11 mouse cellular contexts compared by ENCODE assay signal in genomic region chr14:23015321-23016067, GRCm38 (mm10).
DNase-seq lines count a peak whose midpoint lies in the region; ATAC-seq and TF ChIP-seq lines count a peak whose summit lies in the region.
"Had no signal": no experiment of that assay in that cellular context is flagged by ENCODE, and none has a peak within 500 bp of the region (broad histone marks: within the 10 kb centered on the region; RNA-seq: fewer than 3 reads in every experiment).

No protein-coding gene starts in this region.

- DNase-seq in lung, postnatal 14 days = no peak
- peak; percentile 75 for DNase-seq in limb, embryonic 11.5 days (ENCODE audit: low spot score)
- DNase-seq in heart, adult 9 months (ENCODE audit: low spot score in 2 of 2) = no peak
- DNase-seq in left cerebral cortex, adult 2 months (ENCODE audit: extremely low spot score in 1 of 2, low spot score in 2 of 2) = no peak
- DNase-seq in left cerebral cortex, postnatal 4 days = no peak
- DNase-seq: layer of hippocampus, adult 9-11 months; thymus, postnatal 25 days had no signal

- H3K9ac ChIP-seq in lung, embryonic 16.5 days (ENCODE audit: low read length) = no peak overlapping the region
- no peak overlapping the region for H3K9ac ChIP-seq in forebrain, embryonic 13.5 days
- no peak overlapping the region for H3K9ac ChIP-seq in limb, embryonic 11.5 days (ENCODE audit: low read length)
- H3K9ac ChIP-seq in stomach, embryonic 14.5 days (replicated peaks; ENCODE audit: low read depth, low read length) = no peak overlapping the region
- H3K9ac ChIP-seq: heart, embryonic 12.5 days had no signal

- H3K27me3 ChIP-seq in lung, embryonic 16.5 days (ENCODE audit: control insufficient read depth, insufficient read depth, low read depth, low read length) = no peaks in the 10 kb centered on the region
- H3K27me3 ChIP-seq in forebrain, embryonic 13.5 days = no peaks in the 10 kb centered on the region
- no peaks in the 10 kb centered on the region for H3K27me3 ChIP-seq in limb, embryonic 11.5 days (ENCODE audit: control insufficient read depth, insufficient read depth, low read length)
- no peaks in the 10 kb centered on the region for H3K27me3 ChIP-seq in stomach, embryonic 14.5 days (ENCODE audit: control insufficient read depth, insufficient read depth, low read length)
- H3K27me3 ChIP-seq: heart, embryonic 12.5 days had no signal

- WGBS in lung, embryonic 16.5 days = 40% methylated on average over 16 of the region's 16 CpGs
- WGBS in forebrain, embryonic 13.5 days = 27% methylated on average over 16 of the region's 16 CpGs
- WGBS in limb, embryonic 11.5 days = 10% methylated on average over 16 of the region's 16 CpGs
- 20% methylated on average over 16 of the region's 16 CpGs for WGBS in stomach, embryonic 14.5 days

- no peaks in the 10 kb centered on the region for H3K9me3 ChIP-seq in lung, embryonic 16.5 days (ENCODE audit: control insufficient read depth, low read length)
- H3K9me3 ChIP-seq in forebrain, embryonic 13.5 days (replicated peaks) = no peaks in the 10 kb centered on the region
- H3K9me3 ChIP-seq in limb, embryonic 11.5 days (ENCODE audit: control insufficient read depth, low read length) = no peaks in the 10 kb centered on the region
- no peaks in the 10 kb centered on the region for H3K9me3 ChIP-seq in stomach, embryonic 14.5 days (ENCODE audit: control insufficient read depth, low read depth, low read length)
- H3K9me3 ChIP-seq: heart, embryonic 12.5 days had no signal

- H3K4me2 ChIP-seq in lung, embryonic 16.5 days (ENCODE audit: low read depth, low read length) = 0 out of 2 replicates have a peak overlapping the region, but pooled peaks have one; percentile 11
- H3K4me2 ChIP-seq in forebrain, embryonic 13.5 days = peak overlapping the region; percentile 27
- peak overlapping the region; percentile 8; the same call in 1 of the 2 replicates for H3K4me2 ChIP-seq in limb, embryonic 11.5 days (ENCODE audit: low read depth, severe bottlenecking)
- 0 out of 2 replicates have a peak overlapping the region, but pooled peaks have one; percentile 4 for H3K4me2 ChIP-seq in stomach, embryonic 14.5 days (replicated peaks; ENCODE audit: low read depth, low read length)
- H3K4me2 ChIP-seq: heart, embryonic 12.5 days had no signal

- no peak overlapping the region for H3K27ac ChIP-seq in lung, embryonic 16.5 days (ENCODE audit: low read length)
- no peak overlapping the region for H3K27ac ChIP-seq in forebrain, embryonic 13.5 days
- peak overlapping the region; percentile 80 for H3K27ac ChIP-seq in limb, embryonic 11.5 days (replicated peaks; ENCODE audit: low read depth, low read length)
- peak overlapping the region; percentile 75; the same call in 1 of the 2 replicates for H3K27ac ChIP-seq in stomach, embryonic 14.5 days (ENCODE audit: low read length)
- no peak overlapping the region for H3K27ac ChIP-seq in left cerebral cortex, adult 2 months

- peaks cover 11% of the 10 kb centered on the region for H3K4me1 ChIP-seq in lung, embryonic 16.5 days (replicated peaks; ENCODE audit: control insufficient read depth, insufficient read depth, low read length)
- H3K4me1 ChIP-seq in forebrain, embryonic 13.5 days = peaks cover 20% of the 10 kb centered on the region
- peaks cover 9% of the 10 kb centered on the region for H3K4me1 ChIP-seq in limb, embryonic 11.5 days (ENCODE audit: control insufficient read depth, insufficient read depth, low read length)
- peaks cover 14% of the 10 kb centered on the region for H3K4me1 ChIP-seq in stomach, embryonic 14.5 days (ENCODE audit: control insufficient read depth, insufficient read depth, low read length)

- no peaks in the 10 kb centered on the region for H3K36me3 ChIP-seq in lung, embryonic 16.5 days (ENCODE audit: control insufficient read depth, insufficient read depth, low read length)
- no peaks in the 10 kb centered on the region for H3K36me3 ChIP-seq in forebrain, embryonic 13.5 days (ENCODE audit: poor library complexity, severe bottlenecking)
- no peaks in the 10 kb centered on the region for H3K36me3 ChIP-seq in limb, embryonic 11.5 days (ENCODE audit: control insufficient read depth, insufficient read depth, low read length)
- H3K36me3 ChIP-seq in stomach, embryonic 14.5 days (ENCODE audit: control insufficient read depth, insufficient read depth, low read length) = no peaks in the 10 kb centered on the region
- H3K36me3 ChIP-seq: heart, embryonic 12.5 days had no signal

- H3K4me3 ChIP-seq in lung, embryonic 16.5 days (ENCODE audit: low read length) = no peak overlapping the region
- no peak overlapping the region for H3K4me3 ChIP-seq in forebrain, embryonic 13.5 days
- no peak overlapping the region for H3K4me3 ChIP-seq in limb, embryonic 11.5 days (ENCODE audit: low read depth, low read length)
- no peak overlapping the region for H3K4me3 ChIP-seq in stomach, embryonic 14.5 days (ENCODE audit: low read depth, low read length)
- H3K4me3 ChIP-seq in left cerebral cortex, adult 2 months = no peak overlapping the region
- H3K4me3 ChIP-seq: heart, embryonic 12.5 days had no signal

- intact Hi-C loops in left cerebral cortex, adult 2 months (cut with DNase I) = no loop called here
- intact Hi-C loops in left cerebral cortex, postnatal 4 days (cut with DNase I) = no loop called here

- no peak; the same call in 1 of the 2 replicates for ATAC-seq in lung, embryonic 16.5 days (ENCODE audit: low read depth)
- no peak for ATAC-seq in forebrain, embryonic 13.5 days
- peak; percentile 70 for ATAC-seq in limb, embryonic 11.5 days (ENCODE audit: insufficient number of reproducible peaks, low FRiP score, low TSS enrichment, low read depth)
- peak; percentile 58; the same call in 1 of the 2 replicates for ATAC-seq in stomach, embryonic 14.5 days (ENCODE audit: insufficient number of reproducible peaks, insufficient read depth, low FRiP score, low read depth)

- no peak for TF ChIP-seq CTCF in left cerebral cortex, adult 2 months (IDR thresholded peaks at IDR 0.05)

Comparison
In these comparisons a context has a peak if more than half of its experiments do, and no peak if none do; other contexts are left out.
1. ATAC-seq: peak in limb, embryonic 11.5 days (single experiment) and stomach, embryonic 14.5 days (single experiment); none in lung, embryonic 16.5 days (single experiment) and forebrain, embryonic 13.5 days (single experiment).
2. H3K27ac ChIP-seq: peak in limb, embryonic 11.5 days (single experiment) and stomach, embryonic 14.5 days (single experiment); none in lung, embryonic 16.5 days (single experiment), forebrain, embryonic 13.5 days (single experiment) and left cerebral cortex, adult 2 months (single experiment).
3. Peak in every context shown above with its lines, with median percentiles within 50 percentile points of each other: H3K4me2 ChIP-seq.